Mouse (Mus musculus): ENCODE data around the gene Mob1b.

- TF ChIP-seq GATA1 (IDR thresholded peaks at IDR 0.05; ENCODE audit: borderline replicate concordance, low read length) (no peak), FLI1 (IDR thresholded peaks at IDR 0.05; ENCODE audit: low read length) (no peak)
Measured at GRCm38 (mm10) chr5:88796588-88796987, 75.9 kb downstream of the Mob1b start.

Measured in megakaryocyte, embryonic 14.5 days (primary cell).